In the genomic region with DNA sequence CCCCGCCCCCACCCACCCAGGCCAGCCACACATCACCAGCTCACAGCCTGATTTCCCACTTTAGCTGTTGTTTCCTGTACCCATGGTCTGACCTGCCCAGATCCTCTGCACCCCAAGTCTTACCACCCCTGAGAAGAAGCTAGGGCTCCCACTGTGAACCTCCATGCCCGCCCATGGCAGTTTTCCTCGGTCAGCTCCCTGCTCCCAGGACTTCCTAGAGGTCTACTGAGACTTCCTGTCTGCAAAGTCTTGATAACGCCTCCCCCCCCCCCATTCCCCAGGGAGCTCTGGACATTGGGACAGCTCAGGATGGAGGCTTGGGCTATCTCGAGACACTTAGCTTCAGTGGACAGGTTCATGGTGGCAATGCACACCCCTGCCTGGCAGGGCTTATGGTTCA, we compare ENCODE assay signal across 22 mouse cellular contexts. TPM values are rescaled to one million over a fixed set of nuclear protein-coding genes. Genes with fewer than 3 reads are reported as not detected.
DNase-seq lines count a peak whose midpoint lies in the region; ATAC-seq and TF ChIP-seq lines count a peak whose summit lies in the region.
"Had no signal": no experiment of that assay in that cellular context is flagged by ENCODE, and none has a peak within 500 bp of the region (broad histone marks: within the 10 kb centered on the region; RNA-seq: fewer than 3 reads in every experiment).

No protein-coding gene starts in this region.

- H3K4me2 ChIP-seq in forebrain, embryonic 16.5 days (ENCODE audit: low read length) = no peak overlapping the region
- no peak overlapping the region for H3K4me2 ChIP-seq in heart, postnatal 0 days (ENCODE audit: low read depth, low read length)
- H3K4me2 ChIP-seq in heart, embryonic 12.5 days = no peak overlapping the region
- H3K4me2 ChIP-seq: hindbrain, embryonic 12.5 days; neural tube, embryonic 15.5 days had no signal

- no peak for ATAC-seq in forebrain, embryonic 16.5 days
- ATAC-seq in heart, postnatal 0 days (ENCODE audit: insufficient read depth, low read depth) = no peak
- no peak for ATAC-seq in heart, embryonic 12.5 days (ENCODE audit: insufficient number of reproducible peaks, low FRiP score)
- ATAC-seq: activated CD4-positive, CD25-positive, alpha-beta regulatory T cell, adult 4 months; midbrain, embryonic 16.5 days had no signal

- no peak overlapping the region for H3K4me3 ChIP-seq in forebrain, embryonic 10.5 days
- no peak overlapping the region for H3K4me3 ChIP-seq in forebrain, embryonic 16.5 days (replicated peaks; ENCODE audit: low read length)
- H3K4me3 ChIP-seq in heart, postnatal 0 days (ENCODE audit: low read depth, low read length) = no peak overlapping the region
- no peak overlapping the region for H3K4me3 ChIP-seq in heart, embryonic 12.5 days
- no peak overlapping the region for H3K4me3 ChIP-seq in layer of hippocampus, adult 2 months
- H3K4me3 ChIP-seq in brown adipose tissue, adult 24 weeks (ENCODE audit: insufficient read depth, low read depth, low read length) = no peak overlapping the region
- H3K4me3 ChIP-seq: hindbrain, embryonic 12.5 days; left cerebral cortex, adult 2 months; neural tube, embryonic 15.5 days had no signal

- no peaks in the 10 kb centered on the region for H3K27me3 ChIP-seq in forebrain, embryonic 10.5 days (ENCODE audit: poor library complexity, severe bottlenecking)
- no peaks in the 10 kb centered on the region for H3K27me3 ChIP-seq in forebrain, embryonic 16.5 days (replicated peaks; ENCODE audit: control insufficient read depth, insufficient read depth, low read length)
- no peaks in the 10 kb centered on the region; the same call in 1 of the 2 replicates for H3K27me3 ChIP-seq in heart, postnatal 0 days (ENCODE audit: control insufficient read depth, insufficient read depth, low read length)
- peaks cover 9% of the 10 kb centered on the region; the same call in 1 of the 2 replicates for H3K27me3 ChIP-seq in heart, embryonic 12.5 days (replicated peaks)
- H3K27me3 ChIP-seq: hindbrain, embryonic 12.5 days; neural tube, embryonic 15.5 days had no signal

- peaks cover 33% of the 10 kb centered on the region for H3K4me1 ChIP-seq in forebrain, embryonic 10.5 days
- 0 out of 2 replicates have a peak, but pooled peaks cover 2% of the 10 kb centered on the region for H3K4me1 ChIP-seq in forebrain, embryonic 16.5 days (replicated peaks; ENCODE audit: control insufficient read depth, insufficient read depth, low read length)
- H3K4me1 ChIP-seq in heart, postnatal 0 days (ENCODE audit: control insufficient read depth, insufficient read depth) = no peaks in the 10 kb centered on the region
- H3K4me1 ChIP-seq in heart, embryonic 12.5 days (replicated peaks) = peaks cover 12% of the 10 kb centered on the region
- H3K4me1 ChIP-seq in brown adipose tissue, adult 24 weeks (ENCODE audit: control insufficient read depth, insufficient read depth, insufficient read length, low read length) = peaks cover 49% of the 10 kb centered on the region
- H3K4me1 ChIP-seq: hindbrain, embryonic 12.5 days; neural tube, embryonic 15.5 days had no signal

- TF ChIP-seq EP300 in heart, postnatal 0 days (IDR thresholded peaks at IDR 0.05; ENCODE audit: low read depth) = no peak

- peaks cover 10% of the 10 kb centered on the region for H3K36me3 ChIP-seq in forebrain, embryonic 10.5 days (replicated peaks)
- H3K36me3 ChIP-seq in forebrain, embryonic 16.5 days (ENCODE audit: control insufficient read depth, insufficient read depth) = no peaks in the 10 kb centered on the region
- no peaks in the 10 kb centered on the region for H3K36me3 ChIP-seq in heart, postnatal 0 days (replicated peaks; ENCODE audit: control insufficient read depth, insufficient read depth, low read length)
- no peaks in the 10 kb centered on the region for H3K36me3 ChIP-seq in heart, embryonic 12.5 days
- H3K36me3 ChIP-seq: G1E; hindbrain, embryonic 12.5 days; neural tube, embryonic 15.5 days had no signal

- no peak for DNase-seq in forebrain, embryonic 10.5 days (ENCODE audit: extremely low spot score, low spot score)
- no peak for DNase-seq in heart, postnatal 0 days (ENCODE audit: low spot score)
- DNase-seq in layer of hippocampus, adult 2 months (ENCODE audit: low spot score in 2 of 2) = no peak
- no peak for DNase-seq in layer of hippocampus, adult 9-10 months (ENCODE audit: low spot score)
- no peak for DNase-seq in urinary bladder, postnatal 25 days (ENCODE audit: low spot score)
- DNase-seq: adrenal gland, postnatal 10 days; cerebellum, adult 11 months; cerebellum, postnatal 14 days; layer of hippocampus, adult 9-11 months; left cerebral cortex, postnatal 4 days; lung, adult 2 months; right cerebral cortex, postnatal 14 days; spleen, adult 18-20 months had no signal

- TF ChIP-seq CTCF in heart, postnatal 0 days (IDR thresholded peaks at IDR 0.05; ENCODE audit: low read depth) = no peak
- no peak for TF ChIP-seq CTCF in layer of hippocampus, adult 2 months (conservative IDR thresholded peaks at IDR 0.05)

- H3K9ac ChIP-seq in forebrain, embryonic 16.5 days (replicated peaks; ENCODE audit: low read depth, low read length) = no peak overlapping the region
- H3K9ac ChIP-seq in heart, postnatal 0 days (replicated peaks; ENCODE audit: low read depth, low read length) = no peak overlapping the region
- H3K9ac ChIP-seq in heart, embryonic 12.5 days = no peak overlapping the region
- H3K9ac ChIP-seq: hindbrain, embryonic 12.5 days; neural tube, embryonic 15.5 days had no signal

- 0 out of 2 replicates have a peak overlapping the region, but pooled peaks have one; percentile 32 for H3K27ac ChIP-seq in forebrain, embryonic 10.5 days
- no peak overlapping the region for H3K27ac ChIP-seq in forebrain, embryonic 16.5 days (ENCODE audit: low read length)
- peak overlapping the region; percentile 78 for H3K27ac ChIP-seq in heart, postnatal 0 days (ENCODE audit: low read depth)
- H3K27ac ChIP-seq in heart, embryonic 12.5 days (ENCODE audit: poor library complexity, severe bottlenecking) = no peak overlapping the region
- peak overlapping the region; percentile 48 for H3K27ac ChIP-seq in layer of hippocampus, adult 2 months
- H3K27ac ChIP-seq in brown adipose tissue, adult 24 weeks (replicated peaks; ENCODE audit: low read depth, low read length) = peak overlapping the region; percentile 97
- H3K27ac ChIP-seq: hindbrain, embryonic 12.5 days; left cerebral cortex, adult 2 months; neural tube, embryonic 15.5 days had no signal

- 82% methylated on average over 5 of the region's 5 CpGs for WGBS in forebrain, embryonic 10.5 days
- WGBS in forebrain, embryonic 16.5 days = 97% methylated on average over 5 of the region's 5 CpGs
- WGBS in heart, postnatal 0 days = 60% methylated on average over 5 of the region's 5 CpGs
- WGBS in heart, embryonic 12.5 days = 48% methylated on average over 5 of the region's 5 CpGs

- H3K9me3 ChIP-seq in forebrain, embryonic 10.5 days = no peaks in the 10 kb centered on the region
- H3K9me3 ChIP-seq in forebrain, embryonic 16.5 days (ENCODE audit: control insufficient read depth, low read length) = no peaks in the 10 kb centered on the region
- no peaks in the 10 kb centered on the region for H3K9me3 ChIP-seq in heart, postnatal 0 days (replicated peaks; ENCODE audit: control insufficient read depth, low read length)
- H3K9me3 ChIP-seq in heart, embryonic 12.5 days (replicated peaks) = no peaks in the 10 kb centered on the region
- H3K9me3 ChIP-seq: G1E; hindbrain, embryonic 12.5 days; neural tube, embryonic 15.5 days had no signal

RNA-seq across cellular contexts. Expression of a gene that starts 31.5 kb away (rescaled TPM):
- polyA plus RNA-seq in forebrain, embryonic 10.5 days (2016; fragmentation: Nextera tagmentation; extraction: Ambion mirVana) = 26.3 and 32.5 TPM in 2 replicates
- polyA plus RNA-seq in forebrain, embryonic 16.5 days (2015; fragmentation: Nextera tagmentation; extraction: Ambion mirVana) = 153 and 163 TPM in 2 replicates
- total RNA-seq in heart, postnatal 0 days (2014; rRNA removed; ENCODE audit: low replicate concordance) = 22.1 and 22.9 TPM in 2 replicates
- 6.6 and 7.5 TPM in 2 replicates for polyA plus RNA-seq in heart, postnatal 0 days (2015; fragmentation: Nextera tagmentation; extraction: Ambion mirVana)
- polyA plus RNA-seq in heart, embryonic 12.5 days (2016; fragmentation: Nextera tagmentation; extraction: Ambion mirVana) = 11.4 and 11.5 TPM in 2 replicates
- 100 to 1,000 TPM; 225 to 238 TPM for total RNA-seq in layer of hippocampus, adult 2 months (2021)
- 7.2 and 10.0 TPM in 2 replicates for polyA plus RNA-seq in brown adipose tissue, adult 24 weeks (2012; ENCODE audit: insufficient read depth, insufficient read length, missing spikeins)
- polyA plus RNA-seq: G1E had no signal

Comparison
In these comparisons a context has a peak if more than half of its experiments do, and no peak if none do; other contexts are left out.
1. H3K27ac ChIP-seq: peak in forebrain, embryonic 10.5 days (single experiment), heart, postnatal 0 days (single experiment), layer of hippocampus, adult 2 months (single experiment) and brown adipose tissue, adult 24 weeks (single experiment); none in forebrain, embryonic 16.5 days (single experiment) and heart, embryonic 12.5 days (single experiment).